Mouse (Mus musculus) midbrain, embryonic 12.5 days (tissue): Measurements from ENCODE around the gene Gm8909. TPM values are rescaled to one million over a fixed set of nuclear protein-coding genes. Genes with fewer than 3 reads are reported as not detected.
"Not testable (repeated sequence)": the region's sequence is repeated elsewhere in the genome, so short reads cannot be mapped to it uniquely, and the experiment has no call there.

ENCODE experiments used
- ATAC-seq: fragments of 200-750 bp; cut with Nextera tagmentation; 2 replicates; pipeline ENCODE4 v1.8.0; 2017; ENCODE audit warnings: low read depth, moderate TSS enrichment, moderate library complexity; ENCODE audit not compliant: low FRiP score
- H3K27ac ChIP-seq: fragments of 300-500 bp; sonication (generic); replicated peaks from 2 replicates; pipeline ENCODE4 v1.5.1; 2016; ENCODE audit warnings: mild to moderate bottlenecking
- H3K27me3 ChIP-seq: fragments of 300-500 bp; sonication (generic); 2 replicates; pipeline ENCODE4 v1.6.1; 2016; ENCODE audit warnings: mild to moderate bottlenecking
- H3K36me3 ChIP-seq: fragments of 300-500 bp; sonication (generic); 2 replicates; pipeline ENCODE4 v1.6.1; 2016
- H3K4me1 ChIP-seq: fragments of 300-500 bp; sonication (generic); 2 replicates; pipeline ENCODE4 v1.6.1; 2016
- H3K4me2 ChIP-seq: fragments of 300-500 bp; sonication (generic); replicated peaks from 2 replicates; pipeline ENCODE4 v1.6.1; 2016; ENCODE audit warnings: mild to moderate bottlenecking, moderate library complexity
- H3K4me3 ChIP-seq: fragments of 300-500 bp; sonication (generic); 2 replicates; pipeline ENCODE4 v1.5.1; 2016; ENCODE audit warnings: mild to moderate bottlenecking
- H3K9ac ChIP-seq: fragments of 300-500 bp; sonication (generic); replicated peaks from 2 replicates; pipeline ENCODE4 v1.6.1; 2016; ENCODE audit warnings: mild to moderate bottlenecking, moderate library complexity
- H3K9me3 ChIP-seq: fragments of 300-500 bp; sonication (generic); 2 replicates; pipeline ENCODE4 v1.6.1; 2016; ENCODE audit warnings: mild to moderate bottlenecking
- WGBS: fragments of 180-500 bp; shearing (Covaris S2); methylation state at CpG from one replicate; pipeline ENCODE4 v1.1.7; 2016; 5-methylcytosine and 5-hydroxymethylcytosine counted together
- polyA plus RNA-seq: library from polyadenylated mRNA; unstranded; fragments of >200 nt; fragmentation: Nextera tagmentation; extraction: Ambion mirVana; gene quantifications from 2 replicates; pipeline ENCODE4 v1.2.1, GENCODE M21; 2016

Gene Gm8909
- polyA plus RNA-seq, 1 experiment from 2014 or later, result not detected

DNA sequence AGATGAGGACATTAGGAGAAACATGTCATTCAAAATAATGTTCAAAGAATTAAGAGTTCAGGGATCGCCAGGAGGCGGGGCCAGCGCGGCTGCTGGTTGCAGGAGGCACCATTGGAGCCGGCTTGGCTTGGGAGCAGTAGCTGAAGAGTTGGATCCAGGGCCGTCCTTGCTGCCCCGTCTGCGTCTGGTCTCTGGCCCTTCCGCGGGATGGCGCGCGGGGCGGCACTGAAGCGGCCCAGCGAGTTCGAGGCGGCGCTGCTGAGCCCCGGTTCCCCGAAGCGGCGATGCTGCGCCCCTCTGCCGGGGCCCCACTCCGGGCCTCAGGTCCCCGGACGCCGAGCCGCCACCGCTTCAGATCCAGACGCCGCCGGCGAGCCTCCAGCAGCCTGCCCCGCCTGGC lies 10.6 kb downstream of the Gm8909 start:
- under 1% methylated on average over 34 of the region's 36 CpGs for WGBS
- not testable (repeated sequence) for H3K27ac ChIP-seq, H3K9me3 ChIP-seq, H3K4me1 ChIP-seq, H3K9ac ChIP-seq, H3K36me3 ChIP-seq, ATAC-seq
- peak overlapping the region; percentile 55 for H3K4me2 ChIP-seq
- peak overlapping the region; percentile 35 for H3K4me3 ChIP-seq
- peaks cover 82% of the 10 kb centered on the region for H3K27me3 ChIP-seq

DNA sequence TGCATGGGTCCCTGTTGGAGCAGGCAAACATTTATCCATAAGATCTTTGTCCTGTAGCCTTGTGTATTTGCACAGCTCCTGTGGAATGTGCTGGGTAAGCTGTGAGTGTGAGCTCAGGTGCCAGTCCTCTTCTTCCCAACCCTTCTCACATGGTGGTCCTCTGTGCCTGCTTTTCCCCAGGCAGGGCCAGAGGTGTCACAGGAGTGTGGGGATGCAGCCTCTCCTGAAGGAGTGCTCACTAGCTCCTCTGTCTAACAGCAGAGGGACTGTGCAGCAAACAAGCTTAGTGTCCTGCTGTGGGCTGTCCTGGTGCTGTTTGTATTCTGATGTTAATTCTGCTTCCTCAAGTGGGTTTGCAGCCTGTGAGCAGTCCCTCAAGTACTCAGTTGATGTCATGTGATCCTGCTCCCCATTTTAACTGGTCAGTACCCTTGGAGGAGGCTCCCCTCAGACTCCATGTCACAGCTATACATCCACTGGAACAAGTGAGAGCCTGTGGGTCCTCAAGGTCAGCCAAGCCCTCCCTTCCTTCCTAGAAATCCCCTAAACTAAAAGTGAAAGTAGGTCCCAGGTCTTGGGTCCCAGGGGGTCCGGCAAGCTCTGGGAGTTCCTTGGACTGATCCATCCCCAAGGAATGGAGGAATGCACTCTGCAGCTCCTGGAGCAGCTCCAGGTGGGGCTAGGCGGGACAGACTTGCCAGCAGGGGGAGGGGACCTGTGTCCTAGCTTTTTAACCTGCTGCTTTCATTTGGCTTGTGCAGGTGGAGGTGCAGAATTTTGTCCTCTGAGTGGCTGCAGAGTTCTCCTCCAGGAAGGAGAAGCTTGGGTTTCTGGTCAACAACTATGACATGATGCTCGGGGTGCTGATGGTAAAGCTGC lies 13.8 kb downstream of the Gm8909 start:
- Histone ChIP-seq H3K9ac (no peak overlapping the region), H3K27ac (no peak overlapping the region), H3K4me3 (no peak overlapping the region), H3K27me3 (peaks cover 67% of the 10 kb centered on the region), H3K36me3 (no peaks in the 10 kb centered on the region), H3K9me3 (no peaks in the 10 kb centered on the region), H3K4me2 (no peak overlapping the region), H3K4me1 (peaks cover 4% of the 10 kb centered on the region; the same call in 1 of the 2 replicates)
- 17% methylated on average over 3 of the region's 3 CpGs for WGBS
- ATAC-seq, result no peak

DNA sequence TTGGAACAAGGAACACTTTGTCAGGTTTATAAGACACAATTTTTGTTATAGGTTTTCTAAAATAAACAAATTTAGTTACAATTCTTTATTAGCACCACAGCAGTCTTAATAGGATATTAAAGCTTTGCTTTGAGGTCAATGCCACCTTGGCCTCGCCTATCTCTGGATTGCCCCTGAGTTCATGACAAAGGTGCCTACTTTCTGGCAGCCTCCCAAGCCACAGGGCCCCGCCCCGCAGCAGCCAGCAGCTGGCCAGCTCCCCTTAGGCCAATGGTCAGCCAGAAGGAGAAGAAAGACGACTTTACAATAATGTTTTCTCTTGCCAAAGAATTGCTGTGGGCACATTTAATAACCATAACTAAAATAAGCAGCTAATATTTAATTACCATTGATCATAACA lies 17.1 kb downstream of the Gm8909 start:
- H3K4me2 ChIP-seq, ATAC-seq, H3K36me3 ChIP-seq, H3K27ac ChIP-seq, H3K4me3 ChIP-seq, H3K9me3 ChIP-seq, H3K4me1 ChIP-seq, H3K9ac ChIP-seq: not testable (repeated sequence)
- peaks cover 47% of the 10 kb centered on the region for H3K27me3 ChIP-seq
- WGBS, result 56% methylated on average over 4 of the region's 4 CpGs

DNA sequence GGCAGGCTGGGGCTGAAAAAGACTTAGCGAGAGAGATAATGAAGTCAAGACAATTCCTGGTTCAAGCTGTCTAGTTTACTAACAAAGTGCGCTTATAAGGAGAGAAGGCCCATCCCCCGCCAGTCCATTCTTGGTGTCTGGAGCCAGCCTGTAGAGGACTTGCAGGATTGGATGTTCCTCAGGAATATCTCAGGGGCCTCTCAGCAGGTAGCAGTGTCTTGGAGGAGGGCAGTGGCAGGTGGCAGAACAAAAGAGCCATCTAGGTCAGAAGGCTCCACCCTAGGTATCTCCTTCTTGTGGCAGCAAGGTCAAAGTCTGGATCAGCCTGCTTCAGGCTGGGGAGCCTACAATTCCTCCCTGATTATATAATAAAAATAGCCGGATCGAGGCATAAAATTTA lies 19.9 kb downstream of the Gm8909 start:
- Histone ChIP-seq H3K27me3 (peaks cover 48% of the 10 kb centered on the region), H3K4me1 (peaks cover 10% of the 10 kb centered on the region; the same call in 1 of the 2 replicates)
- not testable (repeated sequence) for H3K4me3 ChIP-seq, H3K4me2 ChIP-seq, ATAC-seq, H3K27ac ChIP-seq, H3K9me3 ChIP-seq, H3K9ac ChIP-seq, H3K36me3 ChIP-seq
- 73% methylated on average over 5 of the region's 5 CpGs for WGBS

DNA sequence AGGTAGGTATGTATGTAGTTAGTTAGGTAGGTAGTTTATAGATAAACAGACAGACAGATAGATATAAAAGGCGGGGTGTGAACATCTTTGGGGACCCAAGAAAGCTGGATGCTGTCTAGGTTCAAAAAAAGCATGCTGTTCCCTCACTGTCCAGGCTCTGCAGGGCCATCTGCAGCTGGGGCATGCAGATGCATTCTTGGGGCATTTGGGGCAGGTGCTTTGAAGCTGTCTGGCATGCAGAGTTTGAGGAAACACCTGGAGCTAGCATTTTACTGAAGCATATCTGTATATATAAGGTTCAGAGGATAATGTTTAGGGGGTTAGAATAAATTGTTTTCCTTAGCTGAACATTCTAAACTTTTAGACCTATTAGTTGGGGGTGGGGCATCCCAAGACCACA lies 21.4 kb downstream of the Gm8909 start:
- not testable (repeated sequence) for H3K9ac ChIP-seq, H3K27ac ChIP-seq, ATAC-seq, H3K4me2 ChIP-seq, H3K9me3 ChIP-seq, H3K36me3 ChIP-seq, H3K4me3 ChIP-seq
- 85% methylated on average over 1 of the region's 1 CpGs for WGBS
- Histone ChIP-seq H3K4me1 (peaks cover 10% of the 10 kb centered on the region; the same call in 1 of the 2 replicates), H3K27me3 (peaks cover 50% of the 10 kb centered on the region)

DNA sequence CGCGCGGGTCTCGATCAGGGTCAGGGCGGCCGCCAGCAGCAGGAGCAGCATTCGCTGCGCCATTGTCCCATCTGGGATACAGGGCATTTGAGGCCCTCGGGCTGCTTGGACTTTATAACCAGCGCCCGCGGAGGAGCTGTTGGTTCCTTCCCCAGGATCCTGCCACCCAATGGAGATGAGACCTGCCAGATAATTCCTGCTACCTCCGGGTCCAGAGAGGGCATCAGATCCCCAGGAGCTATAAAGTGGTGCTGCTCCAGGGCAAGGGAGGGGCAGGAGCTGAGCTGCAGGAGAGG lies 22.5 kb downstream of the Gm8909 start:
- not testable (repeated sequence) for H3K9ac ChIP-seq, H3K36me3 ChIP-seq, H3K27ac ChIP-seq, H3K9me3 ChIP-seq
- peaks cover 10% of the 10 kb centered on the region; the same call in 1 of the 2 replicates for H3K4me1 ChIP-seq
- peak overlapping the region; percentile 36 for H3K4me3 ChIP-seq
- H3K27me3 ChIP-seq, result peaks cover 58% of the 10 kb centered on the region
- H3K4me2 ChIP-seq, result peak overlapping the region; percentile 47
- WGBS, result 2% methylated on average over 13 of the region's 13 CpGs
- ATAC-seq, result 0 out of 2 replicates have a peak, but pooled peaks have one; percentile 30

DNA sequence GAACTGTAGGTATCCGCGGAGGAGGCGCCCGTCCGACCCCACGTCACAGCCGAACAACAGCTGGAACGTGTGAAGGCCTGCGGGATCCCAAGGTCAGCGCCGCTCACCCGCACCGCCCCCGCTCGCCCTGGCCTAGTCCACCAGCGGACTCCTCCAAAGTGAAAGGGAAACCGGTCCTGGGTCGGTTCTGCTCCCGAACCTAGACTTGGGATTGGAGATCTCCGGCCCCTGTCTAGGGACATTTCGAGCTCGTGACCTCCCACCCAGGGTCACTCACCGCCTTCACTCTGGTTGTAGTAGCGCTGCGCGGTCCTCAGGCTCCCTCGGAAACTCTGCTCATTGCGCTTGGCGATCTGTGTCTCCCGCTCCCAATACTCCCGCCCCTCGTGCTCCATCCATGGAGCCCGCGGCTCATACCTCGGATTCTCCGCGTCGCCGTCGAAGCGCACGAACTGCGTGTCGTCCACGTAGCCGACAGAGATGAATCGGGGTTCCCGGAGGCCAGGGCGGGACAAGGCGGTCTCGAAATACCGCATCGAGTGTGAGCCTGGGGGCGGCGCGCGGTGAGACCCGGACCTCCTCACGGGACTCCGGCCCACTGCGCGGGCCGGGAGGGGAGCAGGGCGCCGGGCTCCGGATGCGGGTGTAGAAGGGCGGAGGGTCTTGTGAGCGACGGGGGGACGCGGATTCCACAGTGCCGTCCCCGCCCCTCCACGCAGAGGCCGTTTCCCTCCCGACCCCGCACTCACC lies 23.1 kb downstream of the Gm8909 start:
- peak overlapping the region; percentile 47 for H3K4me2 ChIP-seq
- no peaks in the 10 kb centered on the region for H3K9me3 ChIP-seq
- H3K27ac ChIP-seq, result no peak overlapping the region
- H3K4me1 ChIP-seq, result peaks cover 10% of the 10 kb centered on the region; the same call in 1 of the 2 replicates
- no peak overlapping the region for H3K9ac ChIP-seq
- H3K4me3 ChIP-seq, result peak overlapping the region; percentile 36
- H3K27me3 ChIP-seq, result peaks cover 57% of the 10 kb centered on the region
- ATAC-seq, result 0 out of 2 replicates have a peak, but pooled peaks have one; percentile 6
- no peaks in the 10 kb centered on the region for H3K36me3 ChIP-seq
- WGBS, result 1% methylated on average over 68 of the region's 78 CpGs

DNA sequence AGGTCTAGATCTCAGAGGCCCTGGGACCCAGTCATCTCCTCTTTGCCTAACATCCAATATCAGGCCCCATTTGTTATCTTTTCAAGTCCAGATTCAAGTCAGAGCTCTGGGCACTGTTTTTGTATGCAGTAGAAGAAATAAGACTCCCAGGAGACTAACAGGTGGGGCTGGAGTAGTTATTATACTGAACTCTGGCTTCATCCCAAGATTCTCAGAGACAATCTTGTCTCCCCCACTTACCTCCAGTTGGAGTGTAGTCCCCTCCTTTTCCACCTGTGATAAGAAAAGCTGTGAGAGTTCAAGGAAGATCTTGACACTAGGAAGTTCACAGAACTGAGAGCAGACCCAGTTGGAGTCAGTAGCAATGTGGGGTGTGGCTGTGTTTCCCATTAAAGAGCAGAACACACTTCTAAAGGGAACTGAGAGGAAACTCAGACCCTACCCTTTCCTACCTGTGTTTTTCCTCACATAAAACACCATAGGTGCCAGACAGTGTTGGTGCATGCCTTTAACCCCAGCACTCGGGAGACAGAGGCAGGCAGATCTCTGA lies 32.0 kb downstream of the Gm8909 start:
- not testable (repeated sequence) for H3K9ac ChIP-seq, H3K36me3 ChIP-seq, H3K27ac ChIP-seq, H3K4me1 ChIP-seq, H3K4me2 ChIP-seq, ATAC-seq, H3K9me3 ChIP-seq, H3K4me3 ChIP-seq
- peaks cover 11% of the 10 kb centered on the region for H3K27me3 ChIP-seq
- 80% methylated on average over 1 of the region's 1 CpGs for WGBS

DNA sequence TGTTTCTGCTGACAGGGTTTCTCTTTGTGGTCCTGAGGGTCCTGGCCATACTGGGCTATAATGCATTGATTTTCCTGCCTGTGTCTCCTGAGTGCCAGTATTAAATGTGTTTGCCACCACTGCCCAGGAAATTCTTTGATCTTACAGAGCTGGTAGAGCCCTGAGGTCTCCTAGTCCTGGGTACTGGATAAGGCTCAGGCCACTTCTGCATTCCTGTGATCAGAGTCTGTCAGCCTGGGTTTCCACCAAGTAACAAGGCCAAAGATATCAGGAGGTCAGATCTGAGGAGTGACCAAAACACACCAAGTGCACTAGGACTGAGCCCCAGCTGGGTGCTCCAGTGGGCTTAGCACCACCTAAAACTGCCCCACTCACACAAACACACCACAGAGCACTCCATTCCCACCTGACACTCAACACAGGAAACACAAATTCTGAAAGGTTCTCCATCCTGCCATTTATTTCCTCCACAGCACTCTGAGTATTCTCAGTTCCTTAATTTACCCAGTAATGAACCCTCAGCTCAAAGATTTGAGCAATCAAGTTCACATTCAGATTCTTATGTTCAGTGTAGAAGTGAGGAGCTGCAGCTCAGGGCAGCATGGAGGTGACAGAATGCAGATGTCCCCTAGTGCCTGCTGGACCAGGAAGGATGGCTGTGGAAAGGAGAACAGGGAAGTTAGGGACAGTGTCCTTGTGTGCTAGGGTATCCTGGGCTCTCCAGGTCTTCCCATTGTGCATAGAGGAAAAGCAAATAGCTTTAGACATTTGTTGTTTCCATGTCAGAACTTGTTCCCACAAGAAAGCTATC lies 32.7 kb downstream of the Gm8909 start:
- not testable (repeated sequence) for H3K4me2 ChIP-seq, H3K27ac ChIP-seq, ATAC-seq, H3K27me3 ChIP-seq, H3K4me3 ChIP-seq, H3K36me3 ChIP-seq, H3K9ac ChIP-seq, H3K9me3 ChIP-seq, H3K4me1 ChIP-seq

DNA sequence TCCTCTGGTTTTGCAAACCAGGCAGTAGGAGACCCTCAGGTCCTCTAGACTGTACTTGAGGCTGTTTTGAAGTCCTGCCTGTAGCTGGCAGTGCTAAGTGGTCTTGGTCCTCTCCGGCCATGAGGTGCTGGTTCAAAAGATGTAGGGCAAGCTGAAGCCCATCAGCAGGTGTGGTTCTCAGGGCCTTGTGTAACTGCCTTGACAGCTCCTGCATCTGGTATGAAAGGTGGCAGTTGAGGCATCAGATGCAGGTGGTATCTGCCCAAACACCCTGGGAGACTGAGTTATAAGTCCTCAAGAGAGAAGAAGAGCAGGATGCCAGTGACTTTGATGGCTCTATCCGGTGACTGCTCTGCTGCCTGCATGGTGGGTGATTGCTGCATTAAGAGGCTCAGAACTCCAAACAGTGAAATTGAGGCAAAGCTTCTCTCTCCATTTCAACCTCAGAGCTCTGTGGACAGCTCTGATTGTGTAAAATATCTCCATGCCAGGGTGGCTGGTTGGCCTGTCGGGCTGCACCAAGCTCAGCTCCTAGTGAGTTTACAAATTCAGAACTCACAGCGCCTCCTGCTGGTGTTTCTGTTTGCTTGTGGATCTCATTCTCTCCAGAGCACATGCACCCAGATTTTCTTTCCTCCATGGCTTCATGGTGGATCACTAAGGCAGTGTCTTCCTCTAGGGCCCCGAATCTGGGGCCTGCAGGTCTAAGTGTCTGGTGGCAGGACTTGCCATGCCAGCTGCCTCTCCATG lies 36.6 kb downstream of the Gm8909 start:
- H3K4me3 ChIP-seq, result no peak overlapping the region
- H3K4me1 ChIP-seq, result no peaks in the 10 kb centered on the region
- H3K27ac ChIP-seq, result no peak overlapping the region
- no peak overlapping the region for H3K9ac ChIP-seq
- H3K27me3 ChIP-seq, result peaks cover 8% of the 10 kb centered on the region
- H3K9me3 ChIP-seq, result no peaks in the 10 kb centered on the region
- no peak for ATAC-seq
- 76% methylated on average over 5 of the region's 5 CpGs for WGBS
- H3K4me2 ChIP-seq, result no peak overlapping the region
- H3K36me3 ChIP-seq, result no peaks in the 10 kb centered on the region
